Mouse (Mus musculus): Measurements from ENCODE around the gene Fam171a2. TPM values are rescaled to one million over a fixed set of nuclear protein-coding genes. Genes with fewer than 3 reads are reported as not detected.
A peak's percentile ranks its signal among the peaks of the same experiment; 100 is the strongest.

Gene Fam171a2
- polyA plus RNA-seq, 1 experiment = 0.65 TPM

GRCm38 (mm10) chr11:102467041-102467631 is 19.7 kb upstream of the Fam171a2 start:
- TF ChIP-seq POLR2A (IDR thresholded peaks at IDR 0.05; ENCODE audit: borderline replicate concordance, control insufficient read depth, low read depth, low read length) (peak; percentile 37; the same call in 1 of the 2 replicates), CTCF (IDR thresholded peaks at IDR 0.05; ENCODE audit: control insufficient read depth, insufficient read depth, low read length) (no peak)
- peak overlapping the region; percentile 47 for H3K4me3 ChIP-seq (replicated peaks; ENCODE audit: control insufficient read depth, low read depth, low read length)
- WGBS = under 1% methylated on average over 37 of the region's 37 CpGs
- H3K4me1 ChIP-seq (ENCODE audit: control insufficient read depth, insufficient read depth, low read length) = no peaks in the 10 kb centered on the region; the same call in 1 of the 2 replicates
- H3K27ac ChIP-seq (ENCODE audit: control insufficient read depth, insufficient read depth, low read depth, low read length, poor library complexity) = 0 out of 2 replicates have a peak overlapping the region, but pooled peaks have one; percentile 19

- Histone ChIP-seq H3K27ac (ENCODE audit: control insufficient read depth, insufficient read depth, low read depth, low read length, poor library complexity) (no peak overlapping the region), H3K4me3 (replicated peaks; ENCODE audit: control insufficient read depth, low read depth, low read length) (no peak overlapping the region), H3K4me1 (ENCODE audit: control insufficient read depth, insufficient read depth, low read length) (no peaks in the 10 kb centered on the region; the same call in 1 of the 2 replicates)
- 77% methylated on average over 26 of the region's 26 CpGs for WGBS
- TF ChIP-seq CTCF (IDR thresholded peaks at IDR 0.05; ENCODE audit: control insufficient read depth, insufficient read depth, low read length) (no peak), POLR2A (IDR thresholded peaks at IDR 0.05; ENCODE audit: borderline replicate concordance, control insufficient read depth, low read depth, low read length) (no peak)
Measured at GRCm38 (mm10) chr11:102465713-102466436, 18.4 kb upstream of the Fam171a2 start.

GRCm38 (mm10) chr11:102464901-102465300 is 17.4 kb upstream of the Fam171a2 start:
- 89% methylated on average over 6 of the region's 6 CpGs for WGBS
- no peak overlapping the region for H3K4me3 ChIP-seq (replicated peaks; ENCODE audit: control insufficient read depth, low read depth, low read length)
- H3K4me1 ChIP-seq (ENCODE audit: control insufficient read depth, insufficient read depth, low read length) = no peaks in the 10 kb centered on the region; the same call in 1 of the 2 replicates
- H3K27ac ChIP-seq (ENCODE audit: control insufficient read depth, insufficient read depth, low read depth, low read length, poor library complexity) = no peak overlapping the region
- TF ChIP-seq CTCF (IDR thresholded peaks at IDR 0.05; ENCODE audit: control insufficient read depth, insufficient read depth, low read length) (no peak), POLR2A (IDR thresholded peaks at IDR 0.05; ENCODE audit: borderline replicate concordance, control insufficient read depth, low read depth, low read length) (no peak)

GRCm38 (mm10) chr11:102461764-102462163 is 14.3 kb upstream of the Fam171a2 start:
- TF ChIP-seq POLR2A (IDR thresholded peaks at IDR 0.05; ENCODE audit: borderline replicate concordance, control insufficient read depth, low read depth, low read length) (no peak), CTCF (IDR thresholded peaks at IDR 0.05; ENCODE audit: control insufficient read depth, insufficient read depth, low read length) (no peak)
- Histone ChIP-seq H3K4me1 (ENCODE audit: control insufficient read depth, insufficient read depth, low read length) (no peaks in the 10 kb centered on the region), H3K4me3 (replicated peaks; ENCODE audit: control insufficient read depth, low read depth, low read length) (no peak overlapping the region), H3K27ac (ENCODE audit: control insufficient read depth, insufficient read depth, low read depth, low read length, poor library complexity) (no peak overlapping the region)
- 68% methylated on average over 3 of the region's 3 CpGs for WGBS

- Histone ChIP-seq H3K27ac (ENCODE audit: control insufficient read depth, insufficient read depth, low read depth, low read length, poor library complexity) (no peak overlapping the region), H3K4me1 (ENCODE audit: control insufficient read depth, insufficient read depth, low read length) (peaks cover 2% of the 10 kb centered on the region; the same call in 1 of the 2 replicates), H3K4me3 (replicated peaks; ENCODE audit: control insufficient read depth, low read depth, low read length) (no peak overlapping the region)
- WGBS = 78% methylated on average over 16 of the region's 16 CpGs
- TF ChIP-seq CTCF (IDR thresholded peaks at IDR 0.05; ENCODE audit: control insufficient read depth, insufficient read depth, low read length) = no peak
- no peak for TF ChIP-seq POLR2A (IDR thresholded peaks at IDR 0.05; ENCODE audit: borderline replicate concordance, control insufficient read depth, low read depth, low read length)
Measured at GRCm38 (mm10) chr11:102460541-102460940, 13.1 kb upstream of the Fam171a2 start.

- TF ChIP-seq CTCF (IDR thresholded peaks at IDR 0.05; ENCODE audit: control insufficient read depth, insufficient read depth, low read length) (peak; percentile 23; the same call in 1 of the 2 replicates), POLR2A (IDR thresholded peaks at IDR 0.05; ENCODE audit: borderline replicate concordance, control insufficient read depth, low read depth, low read length) (no peak; the same call in 1 of the 2 replicates)
- 1% methylated on average over 40 of the region's 40 CpGs for WGBS
- Histone ChIP-seq H3K4me1 (ENCODE audit: control insufficient read depth, insufficient read depth, low read length) (peaks cover 2% of the 10 kb centered on the region; the same call in 1 of the 2 replicates), H3K4me3 (replicated peaks; ENCODE audit: control insufficient read depth, low read depth, low read length) (no peak overlapping the region), H3K27ac (ENCODE audit: control insufficient read depth, insufficient read depth, low read depth, low read length, poor library complexity) (no peak overlapping the region)
Measured at GRCm38 (mm10) chr11:102455740-102456396, 8.4 kb upstream of the Fam171a2 start.

GRCm38 (mm10) chr11:102453131-102453530 is 5.6 kb upstream of the Fam171a2 start:
- Histone ChIP-seq H3K4me3 (replicated peaks; ENCODE audit: control insufficient read depth, low read depth, low read length) (no peak overlapping the region), H3K27ac (ENCODE audit: control insufficient read depth, insufficient read depth, low read depth, low read length, poor library complexity) (no peak overlapping the region), H3K4me1 (ENCODE audit: control insufficient read depth, insufficient read depth, low read length) (peaks cover 2% of the 10 kb centered on the region; the same call in 1 of the 2 replicates)
- TF ChIP-seq POLR2A (IDR thresholded peaks at IDR 0.05; ENCODE audit: borderline replicate concordance, control insufficient read depth, low read depth, low read length) = no peak
- no peak for TF ChIP-seq CTCF (IDR thresholded peaks at IDR 0.05; ENCODE audit: control insufficient read depth, insufficient read depth, low read length)
- 47% methylated on average over 10 of the region's 10 CpGs for WGBS

Measured in bone marrow, adult 2 months (tissue).